Mouse (Mus musculus) c-Kit-positive CD71-negative TER-119-negative erythroid progenitor cells, embryonic 14.5 days (primary cell): ENCODE measurements around the gene Hlcs.
"Not testable (repeated sequence)": the region's sequence is repeated elsewhere in the genome, so short reads cannot be mapped to it uniquely, and the experiment has no call there.

Experiments used
- DNase-seq: peaks from one replicate; pipeline ENCODE4 v3.0.0-alpha.2; 2013; ENCODE audit warnings: low read depth

Gene Hlcs

DNA sequence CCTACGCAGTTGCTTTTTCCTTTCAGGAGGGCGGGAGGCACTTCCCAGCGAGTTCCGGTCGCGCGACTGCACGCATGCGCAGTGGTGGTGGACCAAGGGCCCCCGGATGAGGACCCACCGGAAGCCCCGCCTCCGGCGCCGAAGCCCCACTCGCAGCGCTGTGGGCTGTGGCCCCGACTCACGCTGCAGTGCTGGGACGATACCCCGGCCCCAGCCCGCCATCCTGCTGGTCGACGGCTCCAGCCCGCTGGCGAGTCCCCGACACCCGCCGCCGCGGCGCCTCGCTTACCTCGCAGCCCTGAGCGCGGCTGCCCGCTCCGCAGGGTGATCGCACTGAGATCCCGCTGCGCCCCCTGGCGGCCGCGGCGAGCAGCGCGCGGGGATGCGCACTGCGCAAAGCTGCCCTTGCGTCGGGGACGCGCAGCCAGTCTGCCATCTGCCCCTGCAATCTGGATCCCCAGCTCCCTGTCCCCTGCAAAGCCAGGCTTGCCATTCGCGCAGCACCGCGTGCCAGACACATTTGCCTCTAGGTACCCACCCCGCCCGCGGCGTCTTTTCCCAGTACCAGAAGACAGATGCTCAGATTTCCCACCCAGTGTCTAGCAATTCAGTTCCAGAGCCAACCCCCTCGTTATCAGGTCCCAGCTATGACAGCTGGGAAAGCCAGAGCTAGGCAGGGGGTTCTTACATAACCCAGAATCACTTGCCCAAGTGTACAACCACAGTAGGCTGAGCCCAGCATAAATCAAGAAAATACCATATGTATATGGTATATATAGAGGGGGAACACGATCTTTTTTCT is at the start of gene Hlcs:
TSS of gene Hlcs (minus strand) at position 343 of the 802 bp plus-strand sequence.
- peak; percentile 90 for DNase-seq

DNA sequence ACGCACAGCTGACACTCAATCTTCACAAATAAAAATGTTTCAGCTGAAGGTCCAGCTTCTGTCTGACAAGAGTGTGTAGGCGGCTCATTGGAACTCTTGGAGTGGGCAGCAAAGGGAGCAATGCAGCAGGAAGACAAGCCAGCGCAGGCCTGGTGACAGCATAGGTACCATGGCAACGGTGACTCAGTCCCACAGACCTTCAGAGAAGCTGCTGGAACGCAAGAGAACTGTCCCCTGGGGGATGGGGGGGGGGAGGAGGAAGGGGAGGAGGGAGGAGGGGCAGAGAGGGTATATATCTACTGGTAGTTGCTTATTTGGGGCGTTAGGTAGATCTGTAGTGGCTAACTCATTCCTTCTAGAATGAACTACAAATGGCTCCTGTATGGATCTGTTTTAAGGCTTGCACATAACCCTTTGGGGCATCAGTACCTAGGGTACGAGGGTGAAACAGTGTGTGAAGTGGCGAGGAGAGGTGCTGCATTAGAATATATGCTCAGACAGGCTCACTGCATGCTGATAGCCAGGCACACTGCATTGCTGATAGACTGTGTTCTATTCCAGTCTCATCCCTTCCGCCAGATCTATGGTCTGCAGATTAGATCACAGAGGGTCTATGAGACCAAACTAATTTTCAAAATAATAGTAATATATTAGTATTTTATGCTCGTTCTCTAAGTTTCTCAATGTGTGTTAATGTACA is 49.0 kb upstream of the Hlcs start:
- peak; percentile 47 for DNase-seq

GRCm38 (mm10) chr16:94360578-94361350 is 47.4 kb upstream of the Hlcs start:
- no peak for DNase-seq

- no peak for DNase-seq
Observed at GRCm38 (mm10) chr16:94358091-94358490, 44.7 kb upstream of the Hlcs start.

DNA sequence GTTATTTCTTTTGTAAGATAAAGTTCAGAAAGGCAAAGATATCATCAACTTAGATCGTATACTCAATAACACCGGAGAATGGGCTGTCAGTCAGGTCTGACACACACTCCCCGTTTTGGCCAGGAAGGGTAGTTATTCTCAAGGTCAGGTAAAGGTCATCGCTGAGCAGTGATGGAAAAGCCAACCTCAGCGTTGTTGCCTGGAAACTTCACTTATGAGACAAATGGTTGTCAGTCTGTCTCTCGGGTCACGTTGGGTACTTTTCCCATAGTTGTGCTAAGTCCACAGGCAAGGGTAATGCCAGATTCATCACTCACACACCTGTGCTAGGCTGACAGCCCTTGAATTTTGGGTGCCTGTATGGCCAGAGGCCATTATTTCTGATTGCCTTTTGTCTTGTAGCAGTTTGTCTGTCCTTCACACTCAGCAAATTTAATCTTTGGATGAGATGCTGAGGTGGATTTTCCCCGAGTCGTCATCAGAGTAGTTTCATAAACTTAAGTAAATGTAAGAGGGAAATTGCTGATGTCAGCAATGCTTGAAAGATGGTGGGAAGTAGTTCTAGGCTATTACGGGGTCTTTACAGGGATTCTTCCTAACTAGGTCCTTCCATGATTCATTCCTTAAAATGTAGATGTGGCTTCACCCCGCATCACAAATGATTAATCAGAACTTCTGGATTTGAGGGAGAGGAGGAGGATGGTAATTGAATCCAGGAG is 43.6 kb upstream of the Hlcs start:
- no peak for DNase-seq

DNA sequence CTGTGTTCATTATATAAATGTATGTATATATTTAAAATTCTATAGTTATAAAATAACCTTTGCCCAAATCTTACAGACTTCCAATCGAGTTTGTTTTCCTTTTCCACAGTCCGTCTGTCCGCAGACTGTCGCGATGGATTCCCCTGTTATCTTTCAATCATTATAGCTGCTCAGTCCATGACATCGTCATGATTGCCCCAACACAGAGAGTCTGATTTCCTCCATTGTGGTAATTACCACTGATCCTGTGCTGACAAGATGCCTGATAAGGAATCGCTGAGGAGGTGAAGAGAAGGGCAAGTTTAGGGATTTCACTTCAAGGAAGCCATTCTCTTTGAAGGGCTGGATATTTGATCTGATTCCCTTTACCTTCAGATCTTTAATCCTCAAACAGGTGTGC is 42.7 kb upstream of the Hlcs start:
- DNase-seq: no peak

GRCm38 (mm10) chr16:94354450-94354849 is 41.1 kb upstream of the Hlcs start:
- DNase-seq: no peak

- DNase-seq: no peak
Observed at GRCm38 (mm10) chr16:94350287-94350677, 36.9 kb upstream of the Hlcs start.

GRCm38 (mm10) chr16:94349588-94350286 is 36.4 kb upstream of the Hlcs start:
- no peak for DNase-seq

GRCm38 (mm10) chr16:94348779-94349178 is 35.4 kb upstream of the Hlcs start:
- no peak for DNase-seq

DNA sequence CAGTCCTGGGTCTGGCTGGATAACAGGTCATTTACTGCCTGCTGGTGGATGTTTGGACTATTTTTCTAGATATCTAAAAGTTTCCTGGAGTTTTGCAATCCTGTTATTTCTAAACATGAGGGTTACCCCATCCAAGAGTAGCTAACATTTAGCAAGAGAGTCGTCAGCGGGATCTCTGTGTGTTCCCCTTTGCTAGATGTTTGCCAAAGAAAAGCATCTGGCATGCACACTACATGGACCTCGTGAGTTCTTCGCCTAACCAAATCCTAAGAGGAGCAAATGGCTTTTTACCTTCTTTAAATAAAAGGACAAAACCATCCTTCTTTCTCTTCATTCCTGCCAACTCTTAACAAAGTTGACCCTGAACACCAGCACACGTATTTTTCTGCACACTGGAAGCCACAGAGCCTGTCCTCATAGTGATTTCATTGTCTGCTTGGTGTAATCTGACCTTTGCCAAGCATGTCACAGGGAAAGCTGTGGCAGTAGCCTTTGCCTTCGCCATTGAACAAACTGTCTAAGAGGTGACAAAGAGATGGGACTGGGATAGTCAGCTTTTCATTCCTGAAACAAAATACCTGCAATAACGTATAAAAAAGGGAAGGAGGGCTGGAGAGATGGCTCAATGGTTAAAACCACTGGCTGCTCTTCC is 33.8 kb upstream of the Hlcs start:
- DNase-seq: no peak

GRCm38 (mm10) chr16:94345733-94346132 is 32.4 kb upstream of the Hlcs start:
- no peak for DNase-seq

DNA sequence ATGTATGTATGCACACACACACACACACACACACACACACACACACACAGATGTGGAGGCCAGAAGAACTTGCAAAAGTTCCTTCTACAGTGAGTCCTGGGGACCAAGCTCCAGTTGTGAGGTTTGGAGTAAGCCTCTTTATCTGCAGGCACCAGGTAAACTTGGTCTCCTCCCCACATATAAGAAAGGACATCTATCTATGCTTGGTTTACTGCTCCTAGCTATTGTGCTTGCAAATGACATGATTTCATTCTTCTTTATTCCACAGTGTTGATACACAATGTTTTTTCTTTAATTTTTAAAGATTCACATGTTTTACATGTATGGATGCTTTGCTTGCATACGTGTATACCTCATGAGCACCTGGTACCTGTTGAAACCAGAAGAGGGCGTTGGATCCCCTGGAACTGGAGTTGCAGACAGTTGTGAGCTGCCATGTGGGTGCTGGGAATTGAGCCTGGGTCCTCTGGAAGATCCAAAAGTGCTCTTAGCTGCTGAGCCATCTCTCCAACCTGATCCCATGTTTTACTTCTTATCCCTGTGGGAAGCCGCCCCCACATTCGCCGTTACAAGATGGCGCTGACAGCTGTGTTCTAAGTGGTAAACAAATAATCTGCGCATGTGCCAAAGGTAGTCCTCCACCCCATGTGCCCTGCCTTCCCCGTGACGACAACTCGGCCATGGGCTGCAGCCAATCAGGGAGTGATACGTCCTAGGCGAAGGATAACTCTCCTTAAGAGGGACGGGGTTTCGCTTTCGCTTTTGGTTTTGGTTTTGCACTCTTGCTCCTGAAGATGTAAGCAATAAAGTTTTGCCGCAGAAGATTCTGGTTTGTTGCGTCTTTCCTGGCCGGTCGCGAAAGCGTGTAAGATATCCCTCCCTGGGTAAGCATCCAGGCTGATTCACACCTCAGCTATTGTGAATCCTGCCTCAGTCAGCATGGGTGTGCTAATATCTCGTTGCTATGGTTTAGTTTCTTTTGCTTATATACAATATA is 26.1 kb upstream of the Hlcs start:
- DNase-seq: not testable (repeated sequence)

- DNase-seq: no peak
Observed at GRCm38 (mm10) chr16:94335656-94336055, 22.3 kb upstream of the Hlcs start.

DNA sequence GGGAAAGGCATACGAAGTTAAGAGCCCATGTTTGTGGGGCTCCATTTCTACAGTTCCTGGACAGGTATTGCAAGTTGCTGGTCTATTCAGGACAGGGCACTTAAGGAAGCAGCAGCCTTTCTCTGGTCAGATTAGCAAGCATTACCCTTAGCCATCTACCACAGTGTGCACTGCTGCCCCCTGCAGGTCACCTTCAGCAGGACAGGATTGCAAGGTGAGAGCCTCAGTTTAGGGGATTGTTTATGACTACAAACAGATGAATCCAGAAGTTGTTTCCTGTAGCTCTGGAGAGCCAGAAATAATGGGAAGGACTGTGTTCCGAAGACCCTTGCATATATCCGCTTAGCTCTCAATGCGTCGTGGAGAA is 18.5 kb upstream of the Hlcs start:
- peak; percentile 69 for DNase-seq

- DNase-seq: no peak
Observed at GRCm38 (mm10) chr16:94331233-94331885, 18.0 kb upstream of the Hlcs start.

DNA sequence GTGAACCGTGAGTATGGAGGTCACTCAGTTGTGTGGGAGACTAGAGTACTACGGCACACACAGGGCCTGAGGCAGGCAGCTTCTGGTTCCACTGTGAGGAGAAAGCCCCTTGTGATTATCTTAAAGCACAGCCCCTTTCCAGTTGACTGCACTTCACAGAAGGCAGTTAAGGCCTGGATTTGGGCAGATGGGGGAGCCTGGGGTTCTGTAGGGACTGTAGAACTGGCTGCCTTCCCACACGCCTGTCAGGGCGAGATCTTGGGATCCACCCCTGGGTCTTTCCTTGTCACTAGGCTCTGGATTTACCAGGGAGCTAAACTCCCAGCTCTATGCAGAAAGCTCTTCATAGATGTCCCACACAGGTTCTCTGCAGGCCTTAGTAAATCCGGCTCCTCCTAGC is 17.1 kb upstream of the Hlcs start:
- DNase-seq: no peak

GRCm38 (mm10) chr16:94328881-94329867 is 15.8 kb upstream of the Hlcs start:
- no peak for DNase-seq
